8 mouse cellular contexts compared by ENCODE assay signal in genomic region chr5:115530447-115530809, GRCm38 (mm10). TPM values are rescaled to one million over a fixed set of nuclear protein-coding genes. Genes with fewer than 3 reads are reported as not detected.
DNase-seq lines count a peak whose midpoint lies in the region; ATAC-seq and TF ChIP-seq lines count a peak whose summit lies in the region.

No protein-coding gene starts in this region.

- H3K4me1 ChIP-seq in heart, adult 2 months (ENCODE audit: control insufficient read depth, insufficient read depth, low read length): peaks cover 62% of the 10 kb centered on the region
- H3K4me1 ChIP-seq in neural tube, embryonic 13.5 days (replicated peaks): peaks cover 64% of the 10 kb centered on the region

- TF ChIP-seq POLR2A in heart, adult 2 months (IDR thresholded peaks at IDR 0.05; ENCODE audit: insufficient read depth, low read depth, low read length): no peak

- no peak for DNase-seq in heart, adult 2 months
- no peak for DNase-seq in heart, postnatal 14 days
- peak; percentile 95 for DNase-seq in brain, adult 2 months (ENCODE audit: low read depth, low spot score)
- peak; percentile 59 to 80 for DNase-seq in kidney, postnatal 25 days
- DNase-seq in layer of hippocampus, postnatal 10 days (ENCODE audit: low spot score in 2 of 2): no peak
- no peak for DNase-seq in embryo, embryonic 11 days

- no peak for TF ChIP-seq EP300 in heart, adult 2 months (IDR thresholded peaks at IDR 0.05; ENCODE audit: insufficient read depth, low read depth, low read length)

- intact Hi-C loops in heart, adult 2 months (cut with DNase I): loop anchor here (2.0 kb wide), 1 partner anchor 16 kb away; no protein-coding TSS in a partner anchor
- intact Hi-C loops in heart, postnatal 14 days (cut with DNase I): no loop called here

- H3K4me3 ChIP-seq in heart, adult 2 months: no peak overlapping the region
- H3K4me3 ChIP-seq in neural tube, embryonic 13.5 days: no peak overlapping the region

- ATAC-seq in granulocyte monocyte progenitor cell, adult 5-6 weeks (replicated peaks; ENCODE audit: poor library complexity, severe bottlenecking): peak; percentile 50
- no peak for ATAC-seq in neural tube, embryonic 13.5 days (ENCODE audit: low read depth)

- no peaks in the 10 kb centered on the region for H3K27me3 ChIP-seq in heart, adult 2 months (ENCODE audit: control insufficient read depth, insufficient read depth, low read length)
- H3K27me3 ChIP-seq in neural tube, embryonic 13.5 days: no peaks in the 10 kb centered on the region

- WGBS in heart, adult 2 months: 38% methylated on average over 8 of the region's 8 CpGs
- WGBS in neural tube, embryonic 13.5 days: 56% methylated on average over 8 of the region's 8 CpGs

- no peak for TF ChIP-seq CTCF in heart, adult 2 months (IDR thresholded peaks at IDR 0.05)

- H3K79me2 ChIP-seq in heart, adult 2 months (replicated peaks; ENCODE audit: control insufficient read depth, insufficient read depth, low read length): peaks cover 8% of the 10 kb centered on the region

- H3K9me3 ChIP-seq in neural tube, embryonic 13.5 days: no peaks in the 10 kb centered on the region

- no peak overlapping the region for H3K4me2 ChIP-seq in neural tube, embryonic 13.5 days

- peak overlapping the region; percentile 91 for H3K27ac ChIP-seq in heart, adult 2 months
- peak overlapping the region; percentile 79 for H3K27ac ChIP-seq in neural tube, embryonic 13.5 days (replicated peaks)

- H3K9ac ChIP-seq in heart, adult 2 months (ENCODE audit: low read depth, low read length): peak overlapping the region; percentile 27; the same call in 1 of the 2 replicates
- no peak overlapping the region; the same call in 1 of the 2 replicates for H3K9ac ChIP-seq in neural tube, embryonic 13.5 days

- peaks cover 3% of the 10 kb centered on the region; the same call in 1 of the 2 replicates for H3K36me3 ChIP-seq in heart, adult 2 months (ENCODE audit: control insufficient read depth, insufficient read depth, low read length)
- no peaks in the 10 kb centered on the region for H3K36me3 ChIP-seq in neural tube, embryonic 13.5 days

RNA-seq across cellular contexts. Expression of gene Pxn, which starts 24.0 kb away (rescaled TPM):
- 10 to 100 TPM; 35.9 to 37.1 TPM for total RNA-seq in heart, adult 2 months (2021)
- polyA plus RNA-seq in heart, adult 2 months (2012; rRNA removed): 51.9 and 56.5 TPM in 2 replicates
- total RNA-seq in heart, postnatal 14 days (2021): 10 to 100 TPM; 52.4 to 54.2 TPM
- 56.2 and 57.1 TPM in 2 replicates for total RNA-seq in granulocyte monocyte progenitor cell, adult 5-6 weeks (2014; fragmentation: Nextera tagmentation)
- 110 and 111 TPM in 2 replicates for total RNA-seq in granulocyte monocyte progenitor cell, adult 5-6 weeks (2017)
- polyA plus RNA-seq in neural tube, embryonic 13.5 days (2015; fragmentation: Nextera tagmentation; extraction: Ambion mirVana): 26.5 and 26.6 TPM in 2 replicates
- 10 to 100 TPM; 30.0 to 30.8 TPM for total RNA-seq in layer of hippocampus, postnatal 10 days (2021)

RNA-seq across cellular contexts. Expression of gene Rplp0, which starts 28.8 kb away (rescaled TPM):
- total RNA-seq in heart, adult 2 months (2021): 100 to 1,000 TPM; 587 to 705 TPM
- polyA plus RNA-seq in heart, adult 2 months (2012; rRNA removed): 1,240 and 1,274 TPM in 2 replicates
- 100 to 1,000 TPM; 645 to 715 TPM for total RNA-seq in heart, postnatal 14 days (2021)
- total RNA-seq in granulocyte monocyte progenitor cell, adult 5-6 weeks (2014; fragmentation: Nextera tagmentation): 2,324 and 2,796 TPM in 2 replicates
- 1,887 and 2,078 TPM in 2 replicates for total RNA-seq in granulocyte monocyte progenitor cell, adult 5-6 weeks (2017)
- 767 and 869 TPM in 2 replicates for polyA plus RNA-seq in neural tube, embryonic 13.5 days (2015; fragmentation: Nextera tagmentation; extraction: Ambion mirVana)
- 100 to 1,000 TPM; 458 to 467 TPM for total RNA-seq in layer of hippocampus, postnatal 10 days (2021)

RNA-seq across cellular contexts. Expression of gene Gcn1l1, which starts 34.6 kb away (rescaled TPM):
- 10 to 100 TPM; 34.2 to 40.1 TPM for total RNA-seq in heart, adult 2 months (2021)
- 21.5 and 34.6 TPM in 2 replicates for polyA plus RNA-seq in heart, adult 2 months (2012; rRNA removed)
- 10 to 100 TPM; 45.1 to 46.6 TPM for total RNA-seq in heart, postnatal 14 days (2021)
- 26.9 and 43.5 TPM in 2 replicates for total RNA-seq in granulocyte monocyte progenitor cell, adult 5-6 weeks (2014; fragmentation: Nextera tagmentation)
- total RNA-seq in granulocyte monocyte progenitor cell, adult 5-6 weeks (2017): 33.4 and 37.4 TPM in 2 replicates
- polyA plus RNA-seq in neural tube, embryonic 13.5 days (2015; fragmentation: Nextera tagmentation; extraction: Ambion mirVana): 36.5 and 39.3 TPM in 2 replicates
- 10 to 100 TPM; 76.4 to 96.2 TPM for total RNA-seq in layer of hippocampus, postnatal 10 days (2021)

RNA-seq across cellular contexts. Expression of gene Sirt4, which starts 45.9 kb away (rescaled TPM):
- 10 to 100 TPM; 15.3 to 18.8 TPM for total RNA-seq in heart, adult 2 months (2021)
- 25.1 and 31.3 TPM in 2 replicates for polyA plus RNA-seq in heart, adult 2 months (2012; rRNA removed)
- total RNA-seq in heart, postnatal 14 days (2021): 10 to 100 TPM; 17.9 to 18.7 TPM
- total RNA-seq in granulocyte monocyte progenitor cell, adult 5-6 weeks (2014; fragmentation: Nextera tagmentation): 9.2 and 23.1 TPM in 2 replicates
- total RNA-seq in granulocyte monocyte progenitor cell, adult 5-6 weeks (2017): 2.9 and 7.1 TPM in 2 replicates
- polyA plus RNA-seq in neural tube, embryonic 13.5 days (2015; fragmentation: Nextera tagmentation; extraction: Ambion mirVana): 26.8 and 33.0 TPM in 2 replicates
- 10 to 100 TPM; 25.8 to 29.8 TPM for total RNA-seq in layer of hippocampus, postnatal 10 days (2021)

Comparison
In these comparisons a context has a peak if more than half of its experiments do, and no peak if none do; other contexts are left out.
1. DNase-seq: peak in brain, adult 2 months (single experiment) and kidney, postnatal 25 days (2 of 2); none in heart, adult 2 months (0 of 2), heart, postnatal 14 days (0 of 2), layer of hippocampus, postnatal 10 days (0 of 2) and embryo, embryonic 11 days (single experiment).